Mouse (Mus musculus): Measurements from ENCODE around the gene Taar7b.

The Taar7b gene

DNA sequence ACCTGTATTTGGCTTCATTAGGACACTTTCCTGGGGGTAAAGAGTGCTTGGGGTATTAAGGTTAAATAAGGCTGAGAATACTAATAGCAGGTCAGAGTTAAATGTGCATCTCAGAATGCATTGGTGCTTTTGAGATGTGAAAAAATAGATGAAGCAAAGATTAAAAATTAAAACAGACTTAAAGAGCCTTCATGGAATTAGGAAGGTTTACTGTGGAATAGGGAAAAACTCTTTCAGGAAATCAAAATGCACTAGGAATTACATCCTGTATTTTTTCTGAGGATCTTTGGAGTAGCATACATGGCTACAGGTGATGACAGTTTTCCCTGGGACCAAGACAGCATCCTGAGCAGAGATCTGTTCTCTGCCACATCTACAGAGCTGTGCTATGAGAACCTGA lies 27.2 kb downstream of the Taar7b start, which contains the start of gene Taar7d:
Gene Taar7d, plus strand, starts transcription at position 301 of the 400 bp plus-strand sequence.
- TF ChIP-seq GATA4 (IDR thresholded peaks at IDR 0.05; ENCODE audit: insufficient replicate concordance, low read length): no peak

DNA sequence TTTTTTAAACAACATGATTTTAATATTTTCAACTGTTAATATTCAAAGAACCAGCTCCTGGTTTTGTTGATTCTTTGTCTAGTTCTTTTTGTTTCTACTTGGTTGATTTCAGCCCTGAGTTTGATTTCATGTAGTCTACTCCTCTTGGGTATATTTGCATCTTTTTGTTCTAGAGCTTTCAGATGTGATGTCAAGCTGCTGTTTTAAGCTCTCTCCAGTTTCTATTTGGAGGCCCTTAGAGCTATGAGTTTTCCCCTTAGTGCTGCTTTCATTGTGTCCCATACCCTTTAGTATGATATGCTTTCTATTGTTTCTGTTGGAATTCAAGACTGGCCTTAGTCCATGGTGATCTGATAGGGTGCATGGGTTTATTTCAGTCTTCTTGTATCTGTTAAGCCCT lies 31.6 kb downstream of the Taar7b start:
- TF ChIP-seq GATA4 (IDR thresholded peaks at IDR 0.05; ENCODE audit: insufficient replicate concordance, low read length): no peak

DNA sequence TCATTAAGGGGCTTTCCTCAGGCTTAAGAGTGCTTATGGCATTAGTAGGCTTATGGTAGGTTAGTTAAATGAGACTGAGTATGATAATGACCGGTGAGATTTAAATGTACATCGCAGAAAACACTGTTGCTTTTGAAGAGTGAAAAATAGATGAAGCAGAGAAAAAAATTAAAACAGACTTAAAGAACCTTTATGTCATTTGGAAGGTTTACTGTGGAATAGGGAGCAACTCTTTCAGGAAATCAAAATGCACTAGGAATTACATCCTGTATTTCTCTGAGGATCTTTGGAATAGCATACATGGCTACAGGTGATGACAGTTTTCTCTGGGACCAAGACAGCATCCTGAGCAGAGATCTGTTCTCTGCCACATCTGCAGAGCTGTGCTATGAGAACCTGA lies 37.6 kb downstream of the Taar7b start, which contains the start of gene Taar7e:
Gene Taar7e, plus strand, starts transcription at position 301 of the 400 bp plus-strand sequence.
- no peak for TF ChIP-seq GATA4 (IDR thresholded peaks at IDR 0.05; ENCODE audit: insufficient replicate concordance, low read length)

DNA sequence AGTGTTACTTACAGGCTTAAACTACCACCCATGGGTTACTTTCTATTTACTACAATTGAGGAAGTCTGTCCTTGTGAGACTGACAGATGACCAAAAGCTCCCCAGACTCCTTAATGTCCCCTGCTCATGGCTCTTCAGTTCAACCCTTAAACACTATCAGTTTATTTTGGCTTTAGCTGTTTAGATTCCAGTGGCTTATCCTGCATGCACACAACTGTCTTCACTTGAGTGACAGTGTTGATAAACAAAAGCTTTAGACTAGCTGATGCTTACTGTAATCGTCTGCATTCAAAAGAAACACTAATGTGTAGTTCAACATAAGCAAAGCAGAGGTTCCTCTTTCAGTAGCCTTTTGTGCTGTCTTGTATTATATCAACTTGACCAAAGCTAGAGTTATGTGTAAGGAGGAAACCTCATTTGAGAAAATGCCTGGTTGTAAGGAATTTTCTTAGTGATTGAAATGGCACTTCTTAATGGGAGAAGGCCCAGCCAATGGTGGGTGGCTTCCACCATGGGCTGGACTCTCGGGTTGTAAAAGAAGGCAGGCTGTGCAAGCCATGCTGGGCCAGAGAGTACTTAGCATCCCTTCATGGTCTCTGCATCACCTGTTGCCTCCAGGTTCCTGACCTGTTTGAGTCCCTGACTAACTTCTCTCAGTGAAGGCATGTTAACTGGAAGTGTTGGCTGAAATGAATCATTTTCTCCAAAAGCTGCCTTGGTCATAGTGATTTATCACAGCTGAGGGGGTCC lies 40.6 kb downstream of the Taar7b start:
- no peak for TF ChIP-seq GATA4 (IDR thresholded peaks at IDR 0.05; ENCODE audit: insufficient replicate concordance, low read length)

GRCm38 (mm10) chr10:24049210-24049609 lies 49.5 kb downstream of the Taar7b start, which contains the start of gene Taar7f:
Gene Taar7f (plus strand): TSS chr10:24049510.
- TF ChIP-seq GATA4 (IDR thresholded peaks at IDR 0.05; ENCODE audit: insufficient replicate concordance, low read length): no peak
